Mouse (Mus musculus) forebrain, postnatal 0 days (tissue): Measurements from ENCODE around the gene Camkk2. TPM values are rescaled to one million over a fixed set of nuclear protein-coding genes. Genes with fewer than 3 reads are reported as not detected.

Experiments
- ATAC-seq: fragments of 200-750 bp; cut with Nextera tagmentation; 2 replicates; pipeline ENCODE4 v1.8.0; 2017; ENCODE audit warnings: mild to moderate bottlenecking, moderate library complexity
- DNase-seq: peaks from one replicate; pipeline ENCODE4 v3.0.0-alpha.2; 2015
- H3K27ac ChIP-seq: fragments of 300-500 bp; sonication (generic); 2 replicates; pipeline ENCODE4 v1.5.1; 2014; ENCODE audit warnings: low read depth, mild to moderate bottlenecking, antibody characterized with exemption, low read length, moderate library complexity, mixed read lengths
- H3K27me3 ChIP-seq: fragments of 300-500 bp; sonication (generic); 2 replicates; pipeline ENCODE4 v1.6.1; 2014; ENCODE audit warnings: mild to moderate bottlenecking, low read length, mixed read lengths; ENCODE audit not compliant: insufficient read depth
- H3K36me3 ChIP-seq: fragments of 300-500 bp; sonication (generic); 2 replicates; pipeline ENCODE4 v1.6.1; 2014; ENCODE audit warnings: mild to moderate bottlenecking, moderate library complexity; ENCODE audit not compliant: insufficient read depth
- H3K4me1 ChIP-seq: fragments of 300-500 bp; sonication (generic); 2 replicates; pipeline ENCODE4 v1.6.1; 2014; ENCODE audit warnings: antibody characterized with exemption; ENCODE audit not compliant: insufficient read depth
- H3K4me2 ChIP-seq: fragments of 300-500 bp; sonication (generic); 2 replicates; pipeline ENCODE4 v1.6.1; 2014; ENCODE audit warnings: low read depth, mild to moderate bottlenecking, moderate library complexity
- H3K4me3 ChIP-seq: fragments of 300-500 bp; sonication (generic); 2 replicates; pipeline ENCODE4 v1.5.1; 2014; ENCODE audit warnings: low read depth, low read length, mixed read lengths
- H3K9ac ChIP-seq: fragments of 300-500 bp; sonication (generic); 2 replicates; pipeline ENCODE4 v1.6.1; 2014; ENCODE audit warnings: mild to moderate bottlenecking
- H3K9me3 ChIP-seq: fragments of 300-500 bp; sonication (generic); 2 replicates; pipeline ENCODE4 v1.6.1; 2016; ENCODE audit warnings: low read length
- CTCF ChIP-seq: sonication (generic); IDR thresholded peaks from 2 replicates; pipeline ENCODE4 v1.5.1; 2016; ENCODE audit warnings: antibody characterized with exemption, control low read depth, low read depth
- WGBS: fragments of 180-500 bp; shearing (Covaris S2); extraction: QIAGEN DNeasy Blood & Tissue Kit; methylation state at CpG from one replicate; pipeline ENCODE4 v1.1.7; 2014; 5-methylcytosine and 5-hydroxymethylcytosine counted together
- polyA plus RNA-seq: library from polyadenylated mRNA; unstranded; fragments of >200 nt; fragmentation: Nextera tagmentation; extraction: Ambion mirVana; gene quantifications from 2 replicates; pipeline ENCODE4 v1.2.1, GENCODE M21; 2015
- total RNA-seq: library from RNA; depleted of rRNA; stranded (reverse); fragments of >200 nt; gene quantifications from 2 replicates; pipeline ENCODE4 v1.2.3, GENCODE M21; 2014

Camkk2 gene
- total and polyA plus RNA-seq, 2 experiments from 2014 or later, result 89.3 to 93.8 TPM

DNA sequence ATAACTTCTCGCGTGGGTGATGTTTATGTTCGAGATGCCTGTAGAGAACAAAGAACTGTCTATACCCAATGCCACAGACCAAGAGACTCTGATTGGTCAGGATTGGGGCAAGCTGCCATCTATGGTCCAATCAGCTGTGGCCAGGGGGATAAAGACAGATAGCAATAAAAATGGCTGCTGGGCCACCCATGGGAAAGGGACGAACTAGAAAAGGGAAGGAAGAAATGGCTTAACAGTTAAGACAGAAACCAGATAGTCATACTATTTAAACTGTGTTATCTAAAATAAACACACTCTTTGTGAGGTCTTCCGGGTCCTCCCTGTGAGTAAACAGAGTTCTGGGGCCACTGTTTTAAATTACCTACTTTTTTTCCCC, 78.4 kb downstream of the Camkk2 start:
- 68% methylated on average over 5 of the region's 5 CpGs for WGBS

DNA sequence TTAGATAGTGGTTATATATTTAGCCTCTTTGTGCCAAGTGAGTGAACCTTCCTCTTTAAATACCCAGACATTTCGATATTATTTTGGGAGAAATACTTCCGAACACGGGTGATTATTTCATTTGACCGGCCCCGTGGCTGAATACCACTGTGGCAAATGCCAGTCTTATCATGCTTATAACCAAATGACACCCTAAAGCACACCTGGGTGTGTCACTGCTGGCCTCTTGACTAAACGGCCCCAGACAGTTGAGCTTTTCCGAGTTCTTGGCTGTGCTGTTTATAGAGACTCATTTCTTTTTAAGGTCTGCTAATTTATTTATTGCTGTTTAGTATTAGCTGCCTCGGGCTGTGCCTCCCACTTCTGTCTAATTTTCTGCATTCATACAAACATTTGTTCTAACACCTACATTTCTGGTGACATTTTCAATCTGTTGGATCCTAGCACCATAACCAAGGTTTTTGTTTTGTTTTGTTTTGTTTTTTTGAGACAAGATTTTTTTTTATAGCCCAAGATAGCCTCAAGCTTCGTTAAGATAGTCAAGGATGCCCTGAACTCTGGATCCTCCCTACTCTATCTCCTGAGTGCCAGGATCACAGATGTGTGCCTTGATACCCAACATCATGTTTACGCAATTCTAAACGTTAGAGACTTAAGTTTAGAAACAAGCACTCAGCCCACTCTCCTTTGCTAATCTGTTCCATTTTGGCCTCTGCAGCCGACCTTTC, 78.9 kb downstream of the Camkk2 start:
- Histone ChIP-seq H3K4me2 (no peak overlapping the region), H3K27me3 (no peaks in the 10 kb centered on the region), H3K9ac (no peak overlapping the region), H3K9me3 (no peaks in the 10 kb centered on the region), H3K4me1 (no peaks in the 10 kb centered on the region), H3K27ac (no peak overlapping the region), H3K4me3 (no peak overlapping the region), H3K36me3 (no peaks in the 10 kb centered on the region)
- no peak for TF ChIP-seq CTCF
- DNase-seq (no peak), ATAC-seq (no peak)
- WGBS, result 80% methylated on average over 12 of the region's 12 CpGs

More for the DNA sequence above, 78.4 kb downstream of the Camkk2 start:
- H3K27me3 ChIP-seq, result no peaks in the 10 kb centered on the region
- H3K4me2 ChIP-seq, result no peak overlapping the region
- ATAC-seq (no peak), DNase-seq (no peak)
- no peak for TF ChIP-seq CTCF
- H3K9ac ChIP-seq, result no peak overlapping the region
- no peaks in the 10 kb centered on the region for H3K4me1 ChIP-seq
- no peaks in the 10 kb centered on the region for H3K9me3 ChIP-seq
- no peak overlapping the region for H3K4me3 ChIP-seq
- no peaks in the 10 kb centered on the region for H3K36me3 ChIP-seq
- H3K27ac ChIP-seq, result no peak overlapping the region

DNA sequence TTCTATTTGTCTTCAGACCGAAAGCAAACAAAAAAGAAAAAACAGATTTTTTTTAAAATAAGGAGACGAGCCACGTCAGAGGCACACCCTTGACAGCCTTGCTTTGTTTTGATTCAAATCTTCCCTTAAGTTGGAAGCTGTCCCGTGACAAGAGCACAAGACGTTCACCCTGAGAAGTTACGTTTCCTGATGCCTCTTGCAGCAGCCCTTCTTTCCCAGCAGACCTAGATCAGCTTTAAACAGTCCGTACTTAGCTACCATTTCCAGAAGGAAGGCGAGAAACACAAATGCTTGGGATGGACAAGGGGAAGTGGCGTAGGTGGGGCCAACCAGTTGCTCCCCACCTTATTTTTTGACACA, 80.5 kb downstream of the Camkk2 start:
- WGBS, result 82% methylated on average over 9 of the region's 9 CpGs
- Histone ChIP-seq H3K27ac (no peak overlapping the region), H3K4me1 (no peaks in the 10 kb centered on the region), H3K9me3 (no peaks in the 10 kb centered on the region), H3K9ac (no peak overlapping the region), H3K36me3 (no peaks in the 10 kb centered on the region), H3K4me2 (no peak overlapping the region), H3K4me3 (no peak overlapping the region), H3K27me3 (no peaks in the 10 kb centered on the region)
- no peak for ATAC-seq
- no peak for TF ChIP-seq CTCF
- DNase-seq, result no peak

DNA sequence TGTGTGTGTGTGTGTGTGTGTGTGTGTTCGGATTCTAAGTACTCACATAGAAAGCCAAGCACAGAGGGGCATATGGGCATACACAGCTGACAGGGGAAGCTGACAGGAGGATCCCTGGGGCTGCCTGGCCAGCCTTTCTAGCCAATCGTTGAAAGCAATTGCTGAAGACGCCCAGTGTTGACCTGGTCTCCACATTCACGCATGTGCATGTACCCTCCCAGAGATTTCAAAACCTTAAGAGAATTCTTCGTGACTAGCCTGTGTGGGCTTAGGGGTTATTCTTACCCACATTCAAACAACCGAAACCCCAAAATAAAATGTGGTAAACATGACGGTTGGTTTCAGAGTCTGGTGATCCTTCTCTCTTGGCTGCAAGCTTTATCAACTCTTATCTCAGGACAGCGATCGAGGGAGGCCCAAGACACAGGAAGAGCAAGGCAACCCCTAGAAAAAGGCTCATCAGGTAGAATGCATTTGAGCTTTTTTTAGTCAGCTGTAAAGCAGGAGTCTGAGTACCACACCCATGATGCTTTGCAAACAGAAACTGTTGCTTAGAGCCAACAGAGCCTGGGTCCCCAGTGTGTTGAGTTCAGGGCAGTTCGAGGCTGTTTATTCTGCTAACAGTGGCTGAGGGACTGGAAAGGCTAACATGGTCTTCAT, 81.0 kb downstream of the Camkk2 start:
- DNase-seq (no peak), ATAC-seq (no peak)
- WGBS, result 84% methylated on average over 10 of the region's 10 CpGs
- no peak overlapping the region for H3K27ac ChIP-seq
- TF ChIP-seq CTCF, result no peak
- no peaks in the 10 kb centered on the region for H3K27me3 ChIP-seq
- no peak overlapping the region for H3K4me3 ChIP-seq
- no peaks in the 10 kb centered on the region for H3K36me3 ChIP-seq
- no peak overlapping the region for H3K4me2 ChIP-seq
- no peaks in the 10 kb centered on the region for H3K9me3 ChIP-seq
- no peak overlapping the region for H3K9ac ChIP-seq
- no peaks in the 10 kb centered on the region for H3K4me1 ChIP-seq

DNA sequence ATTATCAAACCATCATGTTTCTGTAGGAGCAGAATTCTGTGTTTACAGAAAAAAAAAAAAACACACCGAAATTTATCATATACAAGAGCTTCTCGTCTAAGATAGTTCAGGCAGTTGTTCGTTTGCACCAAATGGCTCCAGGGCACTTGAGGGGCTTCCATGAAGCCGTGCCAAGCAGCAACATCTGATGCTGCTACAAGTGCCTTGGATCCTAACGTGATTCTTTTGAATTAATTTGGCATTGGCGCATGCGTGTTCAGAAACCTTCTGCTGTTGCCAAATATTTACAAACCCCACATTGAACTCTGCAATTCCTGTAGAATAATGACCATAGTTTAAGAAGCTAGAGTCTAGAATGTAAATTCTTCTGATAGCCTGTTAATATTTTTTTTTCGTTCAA, 83.7 kb downstream of the Camkk2 start:
- TF ChIP-seq CTCF, result no peak
- H3K4me3 ChIP-seq, result no peak overlapping the region
- H3K4me1 ChIP-seq, result no peaks in the 10 kb centered on the region
- H3K27me3 ChIP-seq, result no peaks in the 10 kb centered on the region
- no peak overlapping the region for H3K9ac ChIP-seq
- no peaks in the 10 kb centered on the region for H3K9me3 ChIP-seq
- 37% methylated on average over 8 of the region's 8 CpGs for WGBS
- DNase-seq (peak; percentile 76), ATAC-seq (0 out of 2 replicates have a peak, but pooled peaks have one; percentile 34)
- H3K36me3 ChIP-seq, result no peaks in the 10 kb centered on the region
- no peak overlapping the region for H3K4me2 ChIP-seq
- H3K27ac ChIP-seq, result no peak overlapping the region

DNA sequence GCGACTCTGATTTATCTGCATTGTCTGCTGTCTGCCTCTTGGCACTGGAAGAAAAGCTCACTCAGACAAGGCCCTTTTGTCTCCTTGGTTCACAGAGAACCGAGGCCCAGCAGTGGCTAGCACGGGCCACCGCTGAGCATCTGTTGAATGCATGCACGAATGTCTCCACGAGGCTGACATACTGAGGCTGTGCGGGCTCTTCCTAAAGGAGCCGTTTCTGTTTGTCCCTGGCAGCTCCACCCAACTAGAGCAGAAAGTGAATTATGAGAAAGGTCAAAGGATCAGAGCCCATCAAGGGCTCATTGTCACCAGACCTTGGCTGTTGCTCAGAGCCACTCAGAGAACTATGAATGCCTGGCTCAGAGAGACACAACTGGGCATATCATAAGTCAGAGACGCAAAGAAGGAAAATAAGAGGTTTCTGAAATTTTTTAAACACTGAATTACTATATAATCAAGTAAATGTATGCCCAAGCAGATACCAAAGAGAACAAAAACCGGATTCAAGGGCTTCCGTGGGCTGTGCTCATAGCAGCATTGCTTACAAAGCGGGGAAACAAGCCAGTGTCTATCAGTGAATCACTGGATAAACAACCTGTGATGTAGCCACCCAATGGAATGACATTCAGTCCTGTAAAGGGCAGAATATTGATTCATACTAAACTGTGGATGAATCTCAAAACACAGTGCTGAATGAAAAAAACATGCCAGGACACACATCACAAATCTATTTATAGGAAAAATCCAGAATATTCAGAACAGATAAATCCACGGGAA, 85.6 kb downstream of the Camkk2 start:
- no peak overlapping the region for H3K9ac ChIP-seq
- no peak overlapping the region for H3K4me2 ChIP-seq
- H3K4me1 ChIP-seq, result no peaks in the 10 kb centered on the region
- ATAC-seq (peak; percentile 65), DNase-seq (peak; percentile 24)
- H3K27ac ChIP-seq, result peak overlapping the region; percentile 57
- WGBS, result 22% methylated on average over 13 of the region's 13 CpGs
- H3K36me3 ChIP-seq, result no peaks in the 10 kb centered on the region
- H3K27me3 ChIP-seq, result no peaks in the 10 kb centered on the region
- TF ChIP-seq CTCF, result no peak
- no peak overlapping the region for H3K4me3 ChIP-seq
- no peaks in the 10 kb centered on the region for H3K9me3 ChIP-seq

DNA sequence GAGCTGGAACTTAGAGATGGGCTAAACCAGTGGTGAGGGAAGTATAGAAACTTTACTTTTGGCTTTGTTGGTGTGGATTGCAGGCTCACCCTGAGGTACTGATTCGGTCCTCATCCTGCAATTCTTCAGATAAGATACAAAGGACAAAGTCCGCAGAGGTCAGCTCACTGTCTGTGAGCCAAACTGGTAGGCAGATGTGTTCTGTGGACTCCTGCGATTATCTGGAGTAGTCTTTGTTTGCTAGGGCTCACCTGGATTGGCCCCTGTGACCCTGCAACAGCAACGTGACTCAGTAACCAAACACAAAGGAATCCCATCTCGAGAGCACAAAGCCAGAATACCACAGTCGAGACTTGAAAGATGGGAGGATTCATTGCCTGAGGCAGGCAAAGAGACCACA, 88.7 kb downstream of the Camkk2 start:
- no peak for TF ChIP-seq CTCF
- DNase-seq, result no peak
- Histone ChIP-seq H3K4me3 (no peak overlapping the region), H3K4me1 (no peaks in the 10 kb centered on the region), H3K9ac (no peak overlapping the region), H3K9me3 (no peaks in the 10 kb centered on the region), H3K27ac (no peak overlapping the region), H3K27me3 (no peaks in the 10 kb centered on the region), H3K4me2 (no peak overlapping the region), H3K36me3 (no peaks in the 10 kb centered on the region)
- ATAC-seq, result no peak
- 55% methylated on average over 6 of the region's 6 CpGs for WGBS
